Mouse (Mus musculus) frontal cortex, postnatal 14 days (tissue): ENCODE results near the gene Mrpl14.

Experiments
- DNase-seq, 2 experiments: peaks; one replicate each; pipeline ENCODE4 v3.0.0; 2022; ENCODE audit warnings: low spot score in 2 of 2

The Mrpl14 gene

DNA sequence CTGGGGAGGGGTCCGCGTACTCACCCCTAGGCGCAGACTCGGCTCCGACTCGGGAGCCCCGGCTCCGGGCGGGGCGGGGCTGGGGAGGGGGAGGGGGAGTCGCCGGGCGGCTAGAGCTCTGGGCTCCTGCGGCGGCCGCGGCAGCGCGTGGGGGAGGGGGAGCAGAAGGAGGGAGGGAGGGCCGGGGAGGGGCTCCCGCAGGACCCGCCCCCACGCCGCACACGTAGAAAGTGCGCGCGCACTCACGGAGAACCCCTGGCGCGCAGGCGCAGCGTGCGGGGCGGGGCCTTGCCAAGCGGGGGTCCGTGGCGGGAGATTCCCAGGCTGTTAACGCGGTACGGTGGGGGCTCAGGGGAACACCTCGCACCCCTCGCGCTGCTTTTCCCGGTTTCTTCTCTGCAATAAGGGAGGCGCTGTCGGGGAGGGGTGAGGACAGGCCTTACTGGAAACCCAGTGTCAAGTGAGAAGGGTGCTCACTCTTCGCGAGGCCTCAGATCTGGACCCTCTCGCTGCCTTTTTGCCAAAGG is at the start of gene Mrpl14:
Gene Mrpl14, plus strand, starts transcription at position 230 of the 527 bp plus-strand sequence.
- peak; percentile 80 to 85 for DNase-seq

DNA sequence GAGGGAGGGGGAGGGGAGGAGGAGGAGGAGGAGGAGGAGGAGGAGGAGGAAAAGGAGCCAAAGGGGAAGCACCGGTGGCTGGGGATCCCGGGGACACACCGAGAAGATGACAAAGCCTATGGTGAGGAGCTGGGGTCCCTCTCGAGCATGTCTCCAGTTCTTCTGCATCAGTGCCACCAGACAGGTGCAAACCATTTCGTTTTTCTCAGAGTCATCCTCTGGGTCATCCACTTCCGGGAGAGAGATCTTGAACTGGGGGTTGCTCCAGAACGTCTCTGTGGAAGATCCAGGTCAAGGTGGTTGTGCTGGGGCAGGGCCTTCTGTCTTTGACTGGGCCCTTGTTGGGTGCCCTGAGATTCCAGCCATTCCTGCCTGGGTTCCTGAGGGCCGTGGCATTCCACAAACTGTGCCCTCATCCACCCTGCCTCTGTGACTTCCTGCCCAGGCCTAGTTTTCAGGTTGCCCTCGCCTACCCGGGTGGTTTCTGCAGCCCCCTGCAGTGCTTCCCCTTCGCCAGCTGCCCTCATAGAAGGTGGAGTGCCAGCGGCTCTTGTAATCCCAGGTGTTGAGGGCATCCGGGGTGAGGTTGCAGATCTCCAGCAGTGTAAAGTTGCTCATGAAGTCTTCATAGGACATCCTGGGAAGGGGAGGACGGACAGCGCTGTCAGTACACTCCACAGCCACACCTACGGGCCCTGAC is 47.4 kb upstream of the Mrpl14 start:
- DNase-seq: no peak

DNA sequence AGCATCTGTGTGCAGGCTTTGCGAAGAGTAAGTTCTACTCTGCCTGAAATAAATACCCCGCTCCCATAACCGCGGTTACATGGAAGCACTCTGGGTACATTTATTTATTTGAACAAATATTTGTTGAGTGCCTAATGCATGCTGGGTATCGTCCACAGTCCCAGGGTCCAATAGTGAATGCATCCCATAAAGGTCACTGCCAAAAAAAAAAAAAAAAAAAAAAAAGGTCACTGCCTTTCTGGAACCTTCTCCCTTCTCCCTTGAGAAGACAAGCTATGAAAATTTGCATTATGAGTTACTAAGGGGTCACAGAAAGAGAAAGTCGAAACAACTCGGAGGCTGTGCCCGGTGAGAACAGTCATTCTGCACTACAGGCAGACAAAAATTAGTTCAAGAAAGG is 44.1 kb upstream of the Mrpl14 start:
- no peak for DNase-seq

DNA sequence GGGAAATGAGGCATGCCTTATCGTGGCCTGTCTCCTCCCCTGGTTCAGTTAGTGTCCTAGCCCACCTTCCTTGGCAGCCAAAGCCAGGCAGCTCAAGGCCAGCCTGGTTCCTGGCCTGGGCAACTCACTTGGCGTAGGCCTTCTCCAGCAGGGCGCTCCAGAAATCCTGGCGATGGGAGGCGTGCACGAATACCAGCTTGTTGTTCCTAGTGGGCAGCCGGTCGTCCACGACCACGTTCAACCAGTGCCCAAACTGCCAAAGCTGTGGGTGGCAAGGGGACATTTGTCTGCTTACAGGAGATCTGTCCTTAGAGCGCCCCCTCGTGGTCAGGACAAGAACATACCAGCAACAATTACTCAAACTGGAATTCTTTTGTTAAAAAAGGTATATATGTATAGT is 43.4 kb upstream of the Mrpl14 start:
- peak; percentile 57 to 62 for DNase-seq

DNA sequence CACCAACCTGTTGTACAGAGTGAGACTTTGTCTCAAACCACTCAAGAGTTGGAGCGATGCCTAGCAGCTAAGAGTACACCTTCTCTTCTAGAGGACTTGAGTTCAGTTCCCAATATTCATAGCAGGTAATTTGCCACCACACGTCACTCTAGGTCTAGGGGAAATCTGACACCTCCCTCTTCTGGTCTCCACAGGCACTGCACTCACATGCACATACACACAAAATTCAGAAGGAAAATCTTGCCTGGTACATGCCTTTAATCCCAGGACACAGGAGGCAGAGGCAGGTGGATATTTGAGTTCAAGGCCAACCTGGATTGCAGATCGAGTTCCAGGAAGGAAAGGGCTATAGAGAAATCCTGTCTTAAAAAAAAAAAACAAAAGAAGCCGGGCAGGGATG is 41.9 kb upstream of the Mrpl14 start:
- DNase-seq: no peak

DNA sequence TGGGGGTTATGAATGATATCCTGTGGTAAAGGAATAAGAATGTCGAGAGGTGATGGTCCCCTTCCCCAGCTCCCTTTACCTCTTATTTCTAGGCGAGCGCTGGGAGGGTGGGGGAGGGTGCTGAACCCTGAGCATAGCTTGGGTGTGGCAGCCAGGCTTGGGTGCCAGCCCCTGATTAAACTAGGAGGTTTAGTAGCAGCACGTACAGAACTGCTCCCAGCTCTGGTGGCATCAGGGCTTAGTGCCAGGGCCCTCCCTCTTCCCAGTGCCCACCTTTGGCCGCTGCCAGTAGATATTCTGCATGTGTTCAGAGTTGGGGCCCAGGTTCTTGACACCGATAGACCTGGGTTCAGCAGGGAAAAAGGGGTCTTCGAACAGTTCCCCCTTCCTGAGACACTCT is 32.9 kb upstream of the Mrpl14 start:
- no peak for DNase-seq

DNA sequence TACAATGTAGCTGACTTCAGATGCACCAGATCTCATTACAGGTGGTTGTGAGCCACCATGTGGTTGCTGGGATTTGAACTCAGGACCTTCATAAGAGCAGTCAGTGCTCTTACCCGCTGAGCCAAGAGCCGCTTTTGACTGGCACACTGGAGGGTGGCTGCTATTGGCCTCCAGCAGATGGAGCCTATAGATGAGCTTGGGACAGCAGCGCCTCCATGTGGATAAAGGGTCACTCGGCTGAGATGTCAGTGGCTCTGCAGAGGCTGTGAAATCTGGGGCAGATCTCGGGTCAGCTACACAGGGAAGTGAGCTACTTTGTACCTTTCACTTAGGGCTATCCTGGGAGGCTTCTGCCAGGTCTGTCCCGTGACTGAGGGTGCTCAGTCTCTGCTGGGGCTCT is 30.3 kb upstream of the Mrpl14 start:
- no peak for DNase-seq

DNA sequence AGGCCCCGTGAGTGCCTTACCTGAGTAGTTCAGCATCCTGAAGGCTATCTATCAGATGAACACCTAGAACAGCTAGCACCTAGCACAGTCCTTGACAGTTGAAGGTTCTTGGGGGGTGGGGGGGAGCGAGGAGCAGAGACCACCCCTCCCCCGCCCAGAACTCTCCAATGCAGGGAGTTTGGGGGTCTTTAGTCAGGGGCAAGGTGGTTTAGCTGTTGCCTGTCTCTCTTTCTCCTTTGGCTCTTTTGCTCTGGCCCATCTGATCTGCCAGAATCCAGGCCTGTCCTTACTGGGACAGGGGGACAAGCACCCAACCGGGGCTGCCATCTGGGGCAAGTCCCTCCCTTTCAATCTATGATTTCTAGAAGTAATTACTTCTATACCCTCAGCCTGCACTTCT is 26.9 kb upstream of the Mrpl14 start, which contains the start of gene Capn11:
Gene Capn11, minus strand, starts transcription at position 101 of the 400 bp plus-strand sequence.
- DNase-seq: no peak

DNA sequence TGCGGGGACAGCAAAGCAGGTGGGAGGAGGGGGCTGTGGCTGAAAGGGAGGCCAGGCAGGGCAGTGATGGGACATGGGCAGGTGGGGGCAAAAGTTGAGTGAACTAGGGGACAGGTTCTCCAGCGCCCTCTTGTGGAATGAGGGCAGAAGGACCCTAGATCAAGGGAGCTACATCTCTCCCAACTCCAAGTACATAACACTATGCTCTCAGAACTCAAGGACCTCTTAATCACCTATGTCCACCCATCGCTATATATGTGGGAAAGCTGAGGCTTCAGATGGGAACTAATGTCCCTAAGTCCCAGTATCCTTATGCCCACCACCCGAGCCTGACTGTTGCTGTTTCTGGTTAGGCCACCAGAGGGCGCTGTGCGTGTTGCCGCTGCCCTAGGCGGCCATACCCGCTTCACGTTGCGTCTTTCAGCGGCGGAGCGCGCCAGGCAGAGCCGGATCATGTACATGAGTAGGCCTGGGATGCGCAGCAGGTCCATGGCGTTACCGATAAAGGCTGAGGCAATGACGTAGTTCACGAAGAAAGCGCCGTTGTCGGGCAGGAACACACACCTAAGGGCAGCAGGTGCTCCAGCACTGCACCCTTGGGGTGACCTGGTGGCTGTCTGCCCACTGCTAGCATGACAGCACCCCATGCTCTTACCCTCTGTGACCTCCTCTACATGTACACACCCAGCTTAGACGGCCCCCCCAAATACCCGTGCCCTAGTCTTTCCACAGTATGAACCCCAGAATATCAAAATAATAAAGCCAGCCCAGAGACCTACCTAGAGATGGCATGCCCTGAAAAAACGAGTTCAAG is 22.8 kb upstream of the Mrpl14 start:
- peak; percentile 70 to 80 for DNase-seq

DNA sequence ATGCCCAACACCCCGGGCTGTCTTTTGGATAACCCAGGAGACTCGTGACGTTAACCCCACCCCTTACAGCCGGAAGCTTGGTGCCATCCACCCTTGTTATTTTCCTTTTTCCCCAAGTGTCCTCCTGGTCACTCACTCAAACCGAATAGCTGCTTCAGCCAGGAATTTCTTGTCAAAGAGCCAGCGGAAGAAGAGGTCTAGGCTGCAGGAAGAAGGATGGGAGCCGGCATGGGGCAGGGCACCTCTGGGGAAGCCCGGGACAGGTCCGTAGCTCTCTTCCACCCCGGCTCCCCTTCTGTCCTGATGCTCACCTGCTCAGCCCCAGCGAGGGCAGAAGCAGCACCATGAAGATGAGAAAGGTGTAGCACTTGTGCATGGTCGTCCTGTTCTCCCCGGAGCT is 21.5 kb upstream of the Mrpl14 start:
- DNase-seq: no peak

DNA sequence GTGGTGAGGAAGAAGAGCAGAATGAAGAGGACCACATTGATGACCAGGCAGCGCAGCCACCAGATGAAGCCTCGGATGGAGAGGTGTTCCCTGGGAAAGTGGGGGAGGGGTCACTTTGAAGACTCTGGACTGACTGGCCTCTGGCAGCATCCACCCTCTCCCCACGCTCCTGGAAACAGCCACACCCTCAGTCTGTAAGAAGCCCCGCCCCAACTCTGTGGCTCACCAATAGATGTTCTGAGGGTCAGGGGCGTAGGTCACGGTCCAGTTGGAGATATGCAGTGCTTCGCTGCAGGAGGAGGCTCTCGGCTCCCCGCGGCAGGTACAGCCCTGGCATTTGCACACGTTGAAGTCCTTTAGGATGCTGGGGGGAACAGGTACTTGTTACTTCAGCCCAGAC is 20.0 kb upstream of the Mrpl14 start:
- no peak for DNase-seq

DNA sequence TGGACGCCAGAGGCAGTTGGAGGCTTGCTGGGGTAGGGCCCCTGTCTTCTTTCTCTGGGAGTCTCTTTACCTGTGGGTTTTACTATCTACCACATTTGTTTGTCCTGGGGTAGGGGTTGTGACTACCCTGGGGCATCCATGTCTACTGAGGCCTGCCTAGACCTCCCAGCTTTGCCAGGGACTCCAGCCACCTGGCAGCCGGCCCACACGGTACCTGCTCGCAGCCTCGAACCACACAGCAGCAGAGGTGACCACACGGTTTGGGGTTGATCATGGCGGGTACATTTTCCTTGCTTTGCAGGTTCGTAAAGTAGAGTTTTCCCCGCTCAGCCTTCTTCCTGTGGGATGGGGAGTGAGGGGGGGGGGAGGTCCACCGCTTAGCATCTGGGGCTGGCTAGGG is 18.6 kb upstream of the Mrpl14 start:
- no peak for DNase-seq

DNA sequence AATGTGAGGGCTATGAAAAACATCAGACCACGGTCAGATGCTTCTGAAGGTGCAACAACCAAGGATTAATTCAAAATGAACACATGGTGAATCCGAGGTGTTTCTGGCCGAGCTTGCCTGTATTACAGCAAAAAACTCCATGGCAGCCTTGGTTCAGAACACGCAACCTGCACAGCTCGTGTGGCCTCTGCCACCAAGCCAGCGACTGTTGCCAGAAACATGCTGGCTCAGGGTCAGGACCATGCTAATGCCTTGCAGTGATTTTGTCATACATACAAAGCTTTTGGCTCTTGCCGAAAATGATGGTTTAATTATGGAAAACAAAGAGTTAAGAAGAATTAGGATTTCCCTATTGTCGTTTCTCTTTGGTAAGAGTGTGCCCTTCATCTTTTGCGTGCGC is 18.1 kb upstream of the Mrpl14 start:
- no peak for DNase-seq

DNA sequence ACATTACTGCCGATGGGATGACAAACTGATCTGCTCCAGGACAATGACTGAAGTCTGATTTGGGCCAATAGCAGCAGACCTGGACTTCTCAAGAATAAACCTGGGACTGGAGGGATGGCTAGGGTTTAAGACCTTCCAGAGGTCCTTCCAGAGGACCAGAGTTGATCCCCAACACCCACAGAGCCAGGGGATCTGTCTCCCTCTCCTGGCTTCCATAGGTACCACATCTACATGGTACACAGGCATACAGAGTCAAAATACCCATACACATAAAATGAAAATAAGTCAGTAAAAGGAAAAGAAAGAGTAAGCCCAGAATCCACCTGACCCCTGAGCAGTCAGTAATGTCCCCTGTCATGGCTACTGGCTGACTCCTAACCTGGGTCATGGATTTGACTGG is 14.3 kb upstream of the Mrpl14 start:
- DNase-seq: no peak

DNA sequence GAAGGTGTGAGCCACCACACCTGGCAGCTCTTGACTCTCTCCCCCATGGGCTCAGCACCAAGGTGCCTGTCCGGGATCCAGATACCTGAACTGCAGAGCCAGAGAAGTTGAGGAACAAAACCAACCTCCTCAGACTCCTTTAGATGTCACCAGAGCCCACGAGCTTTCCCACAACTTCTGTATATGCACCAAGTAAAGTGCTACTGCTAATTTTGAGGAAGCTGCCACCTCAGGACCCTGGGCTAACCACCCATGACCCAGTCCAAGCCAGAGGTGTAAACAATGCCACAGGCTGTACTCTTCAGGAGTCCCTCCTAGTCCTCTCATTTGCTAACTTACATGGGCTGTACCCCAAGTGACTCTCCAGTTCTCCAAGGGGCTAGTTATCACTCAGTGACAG is 13.5 kb upstream of the Mrpl14 start:
- no peak for DNase-seq

DNA sequence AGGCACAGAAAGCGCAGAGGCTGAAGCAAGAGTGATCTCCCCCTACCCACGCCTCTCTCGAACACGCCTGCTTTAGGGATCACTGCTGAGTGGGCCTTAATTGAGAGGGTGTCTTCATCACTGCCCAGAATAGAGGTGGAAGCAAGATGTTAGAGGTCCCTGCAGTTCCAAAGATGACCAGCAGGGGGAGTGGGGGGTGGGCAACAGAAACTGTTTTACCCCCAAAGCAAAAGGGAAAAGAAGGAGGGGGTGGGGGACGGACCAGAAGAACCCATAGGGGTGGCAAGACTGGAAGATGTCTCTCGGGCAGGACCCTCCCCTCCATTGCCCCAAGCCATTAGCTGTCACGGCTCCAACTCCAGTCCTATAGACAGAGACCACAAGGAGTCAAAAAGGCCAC is 8.0 kb upstream of the Mrpl14 start:
- DNase-seq: no peak

DNA sequence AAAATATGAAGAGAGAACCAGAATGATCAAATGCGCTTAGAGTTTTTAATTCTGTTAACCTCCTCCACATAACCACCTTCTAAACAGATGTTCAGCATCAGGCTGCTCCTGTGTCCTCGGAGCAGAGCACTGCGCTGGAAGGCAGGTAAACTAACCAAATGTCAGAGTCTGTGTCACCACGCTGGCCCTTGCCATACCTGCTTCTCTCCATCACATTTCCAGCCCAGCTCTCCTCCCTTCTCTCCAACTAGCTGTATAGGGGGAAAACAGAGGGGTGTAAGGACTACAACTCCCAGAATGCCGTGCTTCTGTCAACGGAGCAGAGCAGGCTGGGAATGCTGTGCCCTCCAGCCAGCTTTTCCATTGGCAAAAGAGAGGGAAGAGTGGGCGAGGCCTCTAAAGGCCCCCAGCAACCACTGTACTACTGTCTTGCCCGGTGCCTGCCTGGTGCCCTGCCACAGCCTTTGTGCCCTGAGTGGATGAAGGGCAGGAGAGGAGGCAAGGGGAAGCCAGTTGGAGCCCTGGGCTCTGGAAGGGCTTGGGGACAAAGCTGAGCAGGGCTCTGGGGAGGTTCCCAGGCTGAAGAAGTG is 5.6 kb upstream of the Mrpl14 start:
- DNase-seq: peak; percentile 65 to 69

DNA sequence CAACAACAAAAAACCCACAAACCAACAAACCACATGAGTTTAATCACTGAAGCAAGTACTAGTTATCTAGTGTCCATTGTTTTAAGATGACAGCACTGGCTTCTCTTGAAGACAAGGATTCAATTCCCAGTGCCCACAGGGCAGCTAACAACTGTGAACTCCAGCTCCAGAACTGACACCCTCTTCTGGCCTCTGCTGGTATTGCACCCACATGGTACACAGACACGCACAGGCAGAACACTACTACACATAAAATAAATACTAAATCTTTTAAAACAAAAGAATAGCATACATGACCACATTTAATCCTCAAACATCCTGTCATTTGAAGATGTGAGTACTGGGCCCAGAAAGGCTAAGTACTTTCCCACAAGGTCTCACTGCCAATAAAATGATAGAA is 4.5 kb upstream of the Mrpl14 start:
- DNase-seq: no peak

DNA sequence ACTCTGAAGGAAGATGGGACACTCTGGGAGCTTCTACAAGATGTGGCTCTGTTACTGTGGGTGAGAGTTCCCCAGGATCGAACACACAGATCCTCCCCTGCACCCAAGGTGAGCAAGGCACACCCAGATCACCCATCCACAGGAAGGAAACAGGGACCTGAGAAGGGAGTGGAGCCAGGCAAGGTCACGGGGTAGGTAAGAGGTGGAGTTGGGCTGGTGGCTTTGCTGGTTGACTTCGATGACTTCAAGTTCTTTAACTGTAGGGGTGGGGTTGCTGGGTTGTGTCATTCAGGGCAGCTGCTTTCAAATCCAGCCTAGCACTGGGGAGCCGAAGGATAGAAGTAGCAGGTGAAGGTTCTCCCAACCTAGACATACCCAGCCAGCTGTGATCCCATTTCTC is 3.3 kb upstream of the Mrpl14 start:
- DNase-seq: no peak

DNA sequence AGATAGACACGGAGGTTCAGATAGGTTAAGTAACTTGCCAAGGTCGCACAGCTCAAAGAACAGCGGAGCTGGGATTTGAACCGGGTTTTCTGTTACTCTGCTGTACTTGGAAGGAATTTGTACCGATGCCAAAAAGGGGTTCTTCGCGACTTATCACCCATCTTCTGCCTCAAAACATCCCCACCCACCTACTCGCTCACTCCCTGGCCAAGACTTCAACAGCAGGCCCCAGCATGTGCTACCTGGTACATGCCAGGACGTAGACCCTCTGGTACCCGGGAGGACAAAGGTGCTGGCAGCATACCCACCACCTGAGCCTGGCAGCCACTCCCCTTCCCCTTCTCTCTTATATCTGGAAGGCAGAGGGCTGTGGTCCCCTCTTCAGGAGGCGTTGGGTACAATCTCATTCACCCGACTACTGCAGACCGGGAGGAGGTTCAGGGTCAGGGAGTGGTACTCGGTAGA is 1.4 kb upstream of the Mrpl14 start:
- DNase-seq: no peak

DNA sequence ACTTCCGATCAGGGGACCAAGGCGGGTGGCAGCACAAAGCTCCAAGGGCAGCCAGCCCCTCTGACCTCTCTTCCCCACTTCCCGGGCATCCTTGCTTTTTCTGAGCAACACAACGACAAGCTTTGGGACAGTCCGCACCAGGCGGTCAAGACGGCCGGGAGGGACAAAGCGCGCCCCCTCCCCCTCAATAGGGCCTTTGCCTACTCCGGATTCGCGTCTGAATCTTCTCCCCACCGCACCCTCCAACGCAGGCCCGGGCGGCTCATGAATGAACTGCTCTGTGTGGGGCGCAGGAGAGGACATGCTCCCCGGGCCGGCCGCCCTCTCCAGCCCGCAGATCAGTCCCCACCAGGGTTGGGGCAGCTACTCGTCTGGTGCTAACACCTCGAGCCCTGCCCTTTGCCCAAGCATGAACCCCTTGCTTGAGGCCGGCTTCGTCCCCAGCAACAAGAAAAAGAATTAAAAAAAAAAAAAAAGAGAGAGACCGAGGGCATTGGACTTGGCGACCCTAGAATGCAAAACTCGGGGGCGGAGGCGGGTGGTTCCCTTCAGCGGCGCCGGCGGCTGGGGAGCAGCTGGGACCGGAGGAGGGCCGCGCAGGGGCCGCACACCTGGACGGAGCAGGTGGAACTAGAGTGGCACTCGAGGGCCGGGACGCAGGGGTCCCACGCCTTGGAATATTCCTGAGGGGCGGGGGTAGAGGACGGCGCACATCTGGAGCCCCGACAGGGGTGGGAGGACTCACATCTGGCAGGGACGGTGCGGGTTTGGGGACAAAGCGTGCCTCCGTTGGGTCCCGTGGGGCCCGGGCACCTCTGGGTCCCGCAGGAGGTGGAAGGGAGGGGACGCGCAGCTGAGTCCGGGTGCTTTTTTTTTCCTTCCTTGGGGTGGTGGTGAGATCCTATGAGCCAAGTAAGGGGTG is 690 bp upstream of the Mrpl14 start:
- DNase-seq: peak in 1 of 2 experiments; percentile 58
